15 mouse cellular contexts compared by ENCODE assay signal in genomic region chr16:4272254-4272653, GRCm38 (mm10). TPM values are rescaled to one million over a fixed set of nuclear protein-coding genes. Genes with fewer than 3 reads are reported as not detected.
DNase-seq lines count a peak whose midpoint lies in the region; ATAC-seq and TF ChIP-seq lines count a peak whose summit lies in the region.
"Had no signal": no experiment of that assay in that cellular context is flagged by ENCODE, and none has a peak within 500 bp of the region (broad histone marks: within the 10 kb centered on the region; RNA-seq: fewer than 3 reads in every experiment).

No protein-coding gene starts in this region.

- no peak for TF ChIP-seq POLR2A in ES-Bruce4 (IDR thresholded peaks at IDR 0.05; ENCODE audit: insufficient read depth, low read length)

- no peak overlapping the region for H3K27ac ChIP-seq in liver, embryonic 11.5 days (ENCODE audit: low read depth, low read length)
- H3K27ac ChIP-seq in ES-Bruce4 (ENCODE audit: insufficient read depth, low read length), result no peak overlapping the region
- no peak overlapping the region for H3K27ac ChIP-seq in stomach, postnatal 0 days (replicated peaks)
- no peak overlapping the region for H3K27ac ChIP-seq in embryonic facial prominence, embryonic 10.5 days (replicated peaks)

- H3K36me3 ChIP-seq in liver, embryonic 11.5 days (ENCODE audit: control insufficient read depth, insufficient read depth, low read length), result no peaks in the 10 kb centered on the region
- H3K36me3 ChIP-seq in ES-Bruce4 (ENCODE audit: control insufficient read depth, insufficient read depth, low read length, poor library complexity, severe bottlenecking), result no peaks in the 10 kb centered on the region
- H3K36me3 ChIP-seq in stomach, postnatal 0 days (ENCODE audit: control insufficient read depth, insufficient read depth, low read length), result no peaks in the 10 kb centered on the region
- no peaks in the 10 kb centered on the region for H3K36me3 ChIP-seq in embryonic facial prominence, embryonic 10.5 days (replicated peaks)

- H3K4me1 ChIP-seq in liver, embryonic 11.5 days (replicated peaks; ENCODE audit: control insufficient read depth, insufficient read depth, low read length), result 0 out of 2 replicates have a peak, but pooled peaks cover 3% of the 10 kb centered on the region
- no peaks in the 10 kb centered on the region for H3K4me1 ChIP-seq in ES-Bruce4 (ENCODE audit: control insufficient read depth, insufficient read depth, low read length)
- peaks cover 2% of the 10 kb centered on the region; the same call in 1 of the 2 replicates for H3K4me1 ChIP-seq in stomach, postnatal 0 days (replicated peaks; ENCODE audit: control insufficient read depth, insufficient read depth)
- H3K4me1 ChIP-seq in embryonic facial prominence, embryonic 10.5 days, result peaks cover 10% of the 10 kb centered on the region

- peak; percentile 24 for TF ChIP-seq CTCF in ES-Bruce4 (IDR thresholded peaks at IDR 0.05; ENCODE audit: low read depth, low read length)
- peak; percentile 41 for TF ChIP-seq CTCF in stomach, postnatal 0 days (IDR thresholded peaks at IDR 0.05; ENCODE audit: low read depth)

- H3K9me3 ChIP-seq in liver, embryonic 11.5 days (ENCODE audit: control insufficient read depth, low read length), result no peaks in the 10 kb centered on the region
- no peaks in the 10 kb centered on the region for H3K9me3 ChIP-seq in ES-Bruce4 (replicated peaks; ENCODE audit: control insufficient read depth, insufficient read depth, low read length, poor library complexity, severe bottlenecking)
- no peaks in the 10 kb centered on the region for H3K9me3 ChIP-seq in stomach, postnatal 0 days (ENCODE audit: control insufficient read depth, low read length)
- no peaks in the 10 kb centered on the region for H3K9me3 ChIP-seq in embryonic facial prominence, embryonic 10.5 days

- H3K27me3 ChIP-seq in liver, embryonic 11.5 days (replicated peaks; ENCODE audit: control insufficient read depth, insufficient read depth, low read length), result no peaks in the 10 kb centered on the region
- H3K27me3 ChIP-seq in ES-Bruce4 (ENCODE audit: control insufficient read depth, insufficient read depth, low read length, poor library complexity, severe bottlenecking), result no peaks in the 10 kb centered on the region
- H3K27me3 ChIP-seq in stomach, postnatal 0 days (ENCODE audit: control insufficient read depth, insufficient read depth, low read length), result no peaks in the 10 kb centered on the region
- peaks cover 7% of the 10 kb centered on the region for H3K27me3 ChIP-seq in embryonic facial prominence, embryonic 10.5 days (replicated peaks; ENCODE audit: low read depth, poor library complexity, severe bottlenecking)

- TF ChIP-seq EP300 in ES-Bruce4 (IDR thresholded peaks at IDR 0.05; ENCODE audit: insufficient read depth, low read depth, low read length), result no peak
- no peak for TF ChIP-seq EP300 in stomach, postnatal 0 days (optimal IDR thresholded peaks at IDR 0.05)

- H3K4me2 ChIP-seq in liver, embryonic 11.5 days, result no peak overlapping the region
- no peak overlapping the region for H3K4me2 ChIP-seq in stomach, postnatal 0 days (replicated peaks; ENCODE audit: low read depth)

- ATAC-seq in liver, embryonic 11.5 days (replicated peaks; ENCODE audit: low FRiP score), result peak; percentile 53; the same call in 1 of the 2 replicates
- peak; percentile 53 for ATAC-seq in granulocyte monocyte progenitor cell, adult 5-6 weeks (replicated peaks; ENCODE audit: poor library complexity, severe bottlenecking)
- peak; percentile 25; the same call in 1 of the 2 replicates for ATAC-seq in stomach, postnatal 0 days (ENCODE audit: low FRiP score, low TSS enrichment)
- ATAC-seq: forebrain, postnatal 0 days; intestine, embryonic 16.5 days had no signal

- WGBS in liver, embryonic 11.5 days, result 50% methylated on average over 3 of the region's 3 CpGs
- WGBS in stomach, postnatal 0 days, result 86% methylated on average over 3 of the region's 3 CpGs
- 75% methylated on average over 3 of the region's 3 CpGs for WGBS in embryonic facial prominence, embryonic 10.5 days

- H3K4me3 ChIP-seq in liver, embryonic 11.5 days (ENCODE audit: low read depth, low read length), result no peak overlapping the region
- no peak overlapping the region for H3K4me3 ChIP-seq in ES-Bruce4 (ENCODE audit: low read depth, low read length)
- no peak overlapping the region for H3K4me3 ChIP-seq in stomach, postnatal 0 days (ENCODE audit: low read depth, low read length)
- H3K4me3 ChIP-seq in embryonic facial prominence, embryonic 10.5 days, result no peak overlapping the region

- DNase-seq in liver, embryonic 11.5 days (ENCODE audit: low spot score), result no peak
- no peak for DNase-seq in liver
- DNase-seq in stomach, postnatal 0 days (ENCODE audit: low spot score), result no peak
- no peak for DNase-seq in embryonic facial prominence, embryonic 10.5 days (ENCODE audit: low spot score)
- DNase-seq in spleen, postnatal 4 days (ENCODE audit: low spot score in 2 of 2), result no peak
- DNase-seq: adrenal gland, postnatal 25 days; forebrain, postnatal 0 days; gastrocnemius, postnatal 36 days; heart, postnatal 36 days; kidney, postnatal 36 days; right cerebral cortex, adult 18-20 months; thymus, postnatal 14 days had no signal

- H3K9ac ChIP-seq in liver, embryonic 11.5 days (ENCODE audit: low read depth, low read length), result no peak overlapping the region
- H3K9ac ChIP-seq in ES-Bruce4 (ENCODE audit: low read depth, poor library complexity, severe bottlenecking), result no peak overlapping the region
- no peak overlapping the region for H3K9ac ChIP-seq in stomach, postnatal 0 days (ENCODE audit: low read length)
- H3K9ac ChIP-seq: forebrain, postnatal 0 days had no signal

RNA-seq across cellular contexts. Expression of gene Crebbp, which starts 58.5 kb away (rescaled TPM):
- polyA plus RNA-seq in liver, embryonic 11.5 days (2014; fragmentation: Nextera tagmentation; extraction: Ambion mirVana), result 16.5 and 20.0 TPM in 2 replicates
- 46.0 and 48.9 TPM in 2 replicates for polyA plus RNA-seq in ES-Bruce4 (2011; ENCODE audit: insufficient read depth, insufficient read length, low read depth, missing spikeins)
- 33.0 and 52.9 TPM in 2 replicates for total RNA-seq in granulocyte monocyte progenitor cell, adult 5-6 weeks (2014; fragmentation: Nextera tagmentation)
- total RNA-seq in granulocyte monocyte progenitor cell, adult 5-6 weeks (2017), result 12.3 and 13.5 TPM in 2 replicates
- polyA plus RNA-seq in stomach, postnatal 0 days (2015; fragmentation: Nextera tagmentation; extraction: Ambion mirVana), result 14.4 and 14.8 TPM in 2 replicates
- polyA plus RNA-seq in embryonic facial prominence, embryonic 10.5 days (2016; fragmentation: Nextera tagmentation; extraction: Ambion mirVana), result 32.3 and 32.4 TPM in 2 replicates
